Mouse (Mus musculus) forebrain, embryonic 12.5 days (tissue): Measurements from ENCODE around the gene Tapbp. TPM values are rescaled to one million over a fixed set of nuclear protein-coding genes. Genes with fewer than 3 reads are reported as not detected.

Experiments used
- ATAC-seq: fragments of 200-750 bp; cut with Nextera tagmentation; 2 replicates; pipeline ENCODE4 v1.8.0; 2017; ENCODE audit warnings: moderate TSS enrichment; ENCODE audit not compliant: low FRiP score
- H3K27ac ChIP-seq: fragments of 300-500 bp; sonication (generic); 2 replicates; pipeline ENCODE4 v1.5.1; 2016; ENCODE audit warnings: mild to moderate bottlenecking
- H3K27me3 ChIP-seq: fragments of 300-500 bp; sonication (generic); 2 replicates; pipeline ENCODE4 v1.6.1; 2016; ENCODE audit warnings: mild to moderate bottlenecking
- H3K36me3 ChIP-seq: fragments of 300-500 bp; sonication (generic); replicated peaks from 2 replicates; pipeline ENCODE4 v1.6.1; 2016; ENCODE audit warnings: mild to moderate bottlenecking
- H3K4me1 ChIP-seq: fragments of 300-500 bp; sonication (generic); 2 replicates; pipeline ENCODE4 v1.6.1; 2016
- H3K4me2 ChIP-seq: fragments of 300-500 bp; sonication (generic); 2 replicates; pipeline ENCODE4 v1.6.1; 2016; ENCODE audit warnings: mild to moderate bottlenecking, moderate library complexity
- H3K4me3 ChIP-seq: fragments of 300-500 bp; sonication (generic); replicated peaks from 2 replicates; pipeline ENCODE4 v1.5.1; 2016; ENCODE audit warnings: mild to moderate bottlenecking
- H3K9ac ChIP-seq: fragments of 300-500 bp; sonication (generic); 2 replicates; pipeline ENCODE4 v1.6.1; 2016; ENCODE audit warnings: mild to moderate bottlenecking
- H3K9me3 ChIP-seq: fragments of 300-500 bp; sonication (generic); 2 replicates; pipeline ENCODE4 v1.6.1; 2016
- WGBS: fragments of 180-500 bp; shearing (Covaris S2); methylation state at CpG from one replicate; pipeline ENCODE4 v1.1.7; 2016; 5-methylcytosine and 5-hydroxymethylcytosine counted together
- polyA plus RNA-seq: library from polyadenylated mRNA; unstranded; fragments of >200 nt; fragmentation: Nextera tagmentation; extraction: Ambion mirVana; gene quantifications from 2 replicates; pipeline ENCODE4 v1.2.1, GENCODE M21; 2016

The Tapbp gene
- polyA plus RNA-seq, 1 experiment from 2014 or later: 19.5 TPM

GRCm38 (mm10) chr17:33909077-33909868 is 6.4 kb upstream of the Tapbp start, which contains the start of gene Daxx:
Gene Daxx (plus strand): TSS chr17:33909414.
- no peaks in the 10 kb centered on the region for H3K27me3 ChIP-seq
- H3K36me3 ChIP-seq: peaks cover 32% of the 10 kb centered on the region
- peak within 1 kb of the TSS; percentile 99 for H3K4me2 ChIP-seq
- H3K9ac ChIP-seq: peak within 1 kb of the TSS; percentile 87
- WGBS: under 1% methylated on average over 68 of the region's 68 CpGs
- H3K9me3 ChIP-seq: no peaks in the 10 kb centered on the region
- H3K4me3 ChIP-seq: peak within 1 kb of the TSS; percentile 84
- H3K27ac ChIP-seq: peak within 1 kb of the TSS; percentile 91
- ATAC-seq: peak; percentile 97
- H3K4me1 ChIP-seq: peaks cover 29% of the 10 kb centered on the region

- H3K27me3 ChIP-seq: no peaks in the 10 kb centered on the region
- H3K9ac ChIP-seq: peak overlapping the region; percentile 87
- H3K36me3 ChIP-seq: peaks cover 38% of the 10 kb centered on the region
- under 1% methylated on average over 14 of the region's 14 CpGs for WGBS
- no peaks in the 10 kb centered on the region for H3K9me3 ChIP-seq
- peaks cover 34% of the 10 kb centered on the region for H3K4me1 ChIP-seq
- ATAC-seq: no peak; the same call in 1 of the 2 replicates
- peak overlapping the region; percentile 91 for H3K27ac ChIP-seq
- H3K4me3 ChIP-seq: peak overlapping the region; percentile 84
- H3K4me2 ChIP-seq: peak overlapping the region; percentile 99
Measured at GRCm38 (mm10) chr17:33909869-33910250, 5.8 kb upstream of the Tapbp start.

GRCm38 (mm10) chr17:33910346-33911051 is 5.2 kb upstream of the Tapbp start:
- Histone ChIP-seq H3K27me3 (no peaks in the 10 kb centered on the region), H3K36me3 (peaks cover 41% of the 10 kb centered on the region), H3K4me1 (peaks cover 41% of the 10 kb centered on the region), H3K27ac (peak overlapping the region; percentile 91; the same call in 1 of the 2 replicates), H3K4me2 (peak overlapping the region; percentile 99), H3K4me3 (peak overlapping the region; percentile 84), H3K9me3 (no peaks in the 10 kb centered on the region), H3K9ac (peak overlapping the region; percentile 87)
- no peak for ATAC-seq
- 57% methylated on average over 11 of the region's 11 CpGs for WGBS

GRCm38 (mm10) chr17:33911052-33911812 is 4.5 kb upstream of the Tapbp start:
- no peak overlapping the region for H3K4me2 ChIP-seq
- no peak overlapping the region for H3K9ac ChIP-seq
- no peak overlapping the region for H3K27ac ChIP-seq
- H3K27me3 ChIP-seq: no peaks in the 10 kb centered on the region
- H3K9me3 ChIP-seq: no peaks in the 10 kb centered on the region
- peak overlapping the region; percentile 84; the same call in 1 of the 2 replicates for H3K4me3 ChIP-seq
- WGBS: 93% methylated on average over 31 of the region's 31 CpGs
- no peak for ATAC-seq
- H3K4me1 ChIP-seq: peaks cover 42% of the 10 kb centered on the region
- H3K36me3 ChIP-seq: peaks cover 41% of the 10 kb centered on the region

- no peak overlapping the region for H3K9ac ChIP-seq
- H3K36me3 ChIP-seq: peaks cover 41% of the 10 kb centered on the region
- no peak overlapping the region for H3K4me3 ChIP-seq
- 91% methylated on average over 28 of the region's 28 CpGs for WGBS
- H3K9me3 ChIP-seq: no peaks in the 10 kb centered on the region
- no peak overlapping the region for H3K27ac ChIP-seq
- H3K4me2 ChIP-seq: no peak overlapping the region
- peaks cover 48% of the 10 kb centered on the region for H3K4me1 ChIP-seq
- H3K27me3 ChIP-seq: no peaks in the 10 kb centered on the region
- no peak for ATAC-seq
Measured at GRCm38 (mm10) chr17:33911813-33912414, 3.8 kb upstream of the Tapbp start.

GRCm38 (mm10) chr17:33913264-33913663 is 2.4 kb upstream of the Tapbp start:
- no peaks in the 10 kb centered on the region for H3K9me3 ChIP-seq
- H3K36me3 ChIP-seq: peaks cover 54% of the 10 kb centered on the region
- H3K4me2 ChIP-seq: no peak overlapping the region
- WGBS: 91% methylated on average over 10 of the region's 10 CpGs
- H3K4me1 ChIP-seq: peaks cover 50% of the 10 kb centered on the region
- no peak overlapping the region for H3K9ac ChIP-seq
- no peak overlapping the region for H3K27ac ChIP-seq
- no peak for ATAC-seq
- no peak overlapping the region for H3K4me3 ChIP-seq
- H3K27me3 ChIP-seq: peaks cover under 1% of the 10 kb centered on the region; the same call in 1 of the 2 replicates

GRCm38 (mm10) chr17:33913905-33914304 is 1.8 kb upstream of the Tapbp start:
- WGBS: 96% methylated on average over 8 of the region's 8 CpGs
- no peak overlapping the region for H3K4me3 ChIP-seq
- no peak for ATAC-seq

GRCm38 (mm10) chr17:33914969-33915391 is 719 bp upstream of the Tapbp start:
- Histone ChIP-seq H3K27ac (peak overlapping the region; percentile 36; the same call in 1 of the 2 replicates), H3K4me3 (peak overlapping the region; percentile 10; the same call in 1 of the 2 replicates), H3K4me1 (peaks cover 62% of the 10 kb centered on the region), H3K36me3 (peaks cover 56% of the 10 kb centered on the region), H3K9me3 (no peaks in the 10 kb centered on the region), H3K4me2 (peak overlapping the region; percentile 65), H3K27me3 (peaks cover 7% of the 10 kb centered on the region; the same call in 1 of the 2 replicates), H3K9ac (no peak overlapping the region; the same call in 1 of the 2 replicates)
- no peak for ATAC-seq
- 74% methylated on average over 13 of the region's 13 CpGs for WGBS

More at GRCm38 (mm10) chr17:33913905-33914304, 1.8 kb upstream of the Tapbp start:
- Histone ChIP-seq H3K9me3 (no peaks in the 10 kb centered on the region), H3K4me2 (no peak overlapping the region), H3K27ac (no peak overlapping the region), H3K9ac (no peak overlapping the region), H3K4me1 (peaks cover 53% of the 10 kb centered on the region), H3K27me3 (peaks cover 7% of the 10 kb centered on the region; the same call in 1 of the 2 replicates), H3K36me3 (peaks cover 56% of the 10 kb centered on the region)

- ATAC-seq: peak; percentile 18
- H3K9me3 ChIP-seq: no peaks in the 10 kb centered on the region
- under 1% methylated on average over 15 of the region's 20 CpGs for whole genome bisulfite sequencing
- peak overlapping the region; percentile 88 for H3K27ac ChIP-seq
- peaks cover 60% of the 10 kb centered on the region for H3K4me1 ChIP-seq
- peak overlapping the region; percentile 65 for H3K4me3 ChIP-seq
- peak overlapping the region; percentile 65 for H3K4me2 ChIP-seq
- peaks cover 52% of the 10 kb centered on the region for H3K36me3 ChIP-seq
- peaks cover 7% of the 10 kb centered on the region; the same call in 1 of the 2 replicates for H3K27me3 ChIP-seq
- H3K9ac ChIP-seq: peak overlapping the region; percentile 66
Measured at GRCm38 (mm10) chr17:33916294-33916693, 595 bp downstream of the Tapbp start.

GRCm38 (mm10) chr17:33916847-33917655 is 1.4 kb downstream of the Tapbp start:
- H3K27ac ChIP-seq: no peak overlapping the region

More at GRCm38 (mm10) chr17:33916847-33917655, 1.4 kb downstream of the Tapbp start:
- Histone ChIP-seq H3K9me3 (no peaks in the 10 kb centered on the region), H3K36me3 (peaks cover 44% of the 10 kb centered on the region), H3K9ac (peak overlapping the region; percentile 66), H3K4me3 (peak overlapping the region; percentile 65), H3K4me2 (peak overlapping the region; percentile 65), H3K4me1 (peaks cover 60% of the 10 kb centered on the region), H3K27me3 (peaks cover 7% of the 10 kb centered on the region; the same call in 1 of the 2 replicates)
- WGBS: 71% methylated on average over 31 of the region's 31 CpGs
- no peak for ATAC-seq
